Mouse (Mus musculus) adrenal gland, postnatal 36 days (tissue): ENCODE data around the gene Mroh7. TPM values are rescaled to one million over a fixed set of nuclear protein-coding genes. Genes with fewer than 3 reads are reported as not detected.
"Not testable (repeated sequence)": the region's sequence is repeated elsewhere in the genome, so short reads cannot be mapped to it uniquely, and the experiment has no call there.

Experiments
- DNase-seq, 2 experiments: peaks; one replicate each; pipeline ENCODE4 v3.0.0; 2021; ENCODE audit warnings: mixed read lengths in 1 of 2
- long read RNA-seq, 2 experiments: library from polyadenylated mRNA; stranded (forward); transcript quantifications; one replicate each; pipeline ENCODE4 v2.0.0; 2021; ENCODE audit warnings: borderline sequencing depth in 2 of 2
- total RNA-seq, 2 experiments: library from RNA; stranded (reverse); gene quantifications; 2 replicates each; pipeline ENCODE4 v1.2.3; 2021

The Mroh7 gene
- 1 to 10 TPM in 1 of 2 experiments, under 1 TPM in 1; 0.76 to 1.1 TPM for total RNA-seq
- long read RNA-seq, experiment 1, partial matches to known transcripts = 0 of 1 reads
- long read RNA-seq, experiment 1, other reads (novel, unspliced or antisense) = 1 of 1 reads
- long read RNA-seq, experiment 2 = 0 reads

GRCm38 (mm10) chr4:106730814-106731213, at the start of gene Mroh7:
TSS of gene Mroh7 (minus strand) at chr4:106730925.
- no peak for DNase-seq

GRCm38 (mm10) chr4:106780045-106780444, 49.3 kb upstream of the Mroh7 start:
- no peak for DNase-seq

GRCm38 (mm10) chr4:106778116-106778788, 47.5 kb upstream of the Mroh7 start:
- DNase-seq = peak; percentile 97 to 98

- DNase-seq = no peak
Observed at GRCm38 (mm10) chr4:106776998-106777397, 46.3 kb upstream of the Mroh7 start.

- DNase-seq = not testable (repeated sequence)
Observed at GRCm38 (mm10) chr4:106775767-106776166, 45.0 kb upstream of the Mroh7 start.

GRCm38 (mm10) chr4:106772558-106772957, 41.8 kb upstream of the Mroh7 start:
- no peak for DNase-seq

GRCm38 (mm10) chr4:106769306-106769705, 38.6 kb upstream of the Mroh7 start:
- no peak for DNase-seq

- peak in 1 of 2 experiments; percentile 40 for DNase-seq
Observed at GRCm38 (mm10) chr4:106764166-106764565, 33.4 kb upstream of the Mroh7 start.

GRCm38 (mm10) chr4:106751726-106752125, 21.0 kb upstream of the Mroh7 start:
- no peak for DNase-seq

- peak; percentile 70 to 82 for DNase-seq
Observed at GRCm38 (mm10) chr4:106749699-106750098, 19.0 kb upstream of the Mroh7 start.

GRCm38 (mm10) chr4:106747001-106747580, 16.4 kb upstream of the Mroh7 start:
- no peak for DNase-seq

GRCm38 (mm10) chr4:106745862-106746261, 15.1 kb upstream of the Mroh7 start:
- no peak for DNase-seq

- DNase-seq = no peak
Observed at GRCm38 (mm10) chr4:106737904-106738303, 7.2 kb upstream of the Mroh7 start.

GRCm38 (mm10) chr4:106736884-106737283, 6.2 kb upstream of the Mroh7 start:
- DNase-seq = not testable (repeated sequence)

- DNase-seq = no peak
Observed at GRCm38 (mm10) chr4:106733636-106734035, 2.9 kb upstream of the Mroh7 start, which contains the start of gene Fam151a. TSS of gene Fam151a (plus strand) at chr4:106733889.

- DNase-seq = no peak
Observed at GRCm38 (mm10) chr4:106720631-106721030, 10.1 kb downstream of the Mroh7 start.

- no peak for DNase-seq
Observed at GRCm38 (mm10) chr4:106713622-106714021, 17.1 kb downstream of the Mroh7 start.

- DNase-seq = peak; percentile 87 to 89
Observed at GRCm38 (mm10) chr4:106708408-106708807, 22.3 kb downstream of the Mroh7 start.

GRCm38 (mm10) chr4:106707957-106708356, 22.8 kb downstream of the Mroh7 start:
- peak; percentile 36 to 54 for DNase-seq

GRCm38 (mm10) chr4:106705096-106705665, 25.5 kb downstream of the Mroh7 start:
- no peak for DNase-seq

- DNase-seq = no peak
Observed at GRCm38 (mm10) chr4:106704416-106704815, 26.3 kb downstream of the Mroh7 start.

GRCm38 (mm10) chr4:106703956-106704355, 26.8 kb downstream of the Mroh7 start:
- no peak for DNase-seq

- no peak for DNase-seq
Observed at GRCm38 (mm10) chr4:106700798-106701197, 29.9 kb downstream of the Mroh7 start.
